Mouse (Mus musculus) spleen, adult 2 months (tissue): ENCODE results near the gene Ldlrad1. TPM values are rescaled to one million over a fixed set of nuclear protein-coding genes. Genes with fewer than 3 reads are reported as not detected.

Experiments used
- DNase-seq, 2 experiments: peaks; one replicate each; pipeline versions ENCODE4 v3.0.0 to v3.0.0-alpha.2; 2012 to 2021; ENCODE audit warnings: low spot score in 2 of 2, low read depth in 1 of 2
- H3K27ac ChIP-seq: fragments of 200-500 bp; 2 replicates; pipeline ENCODE4 v1.5.1; 2012; ENCODE audit warnings: low read length, inconsistent platforms; ENCODE audit not compliant: insufficient read depth
- H3K27me3 ChIP-seq: fragments of 200-500 bp; 2 replicates; pipeline ENCODE4 v1.6.1; 2012; ENCODE audit warnings: mild to moderate bottlenecking, moderate library complexity, low read length, inconsistent platforms; ENCODE audit not compliant: control insufficient read depth, insufficient read depth
- H3K36me3 ChIP-seq: fragments of 200-500 bp; 2 replicates; pipeline ENCODE4 v1.6.1; 2012; ENCODE audit warnings: mild to moderate bottlenecking, low read length, inconsistent platforms; ENCODE audit not compliant: control insufficient read depth, insufficient read depth
- H3K4me1 ChIP-seq: fragments of 200-500 bp; 2 replicates; pipeline ENCODE4 v1.6.1; 2011; ENCODE audit warnings: inconsistent platforms; ENCODE audit not compliant: control insufficient read depth, insufficient read depth, insufficient read length
- H3K4me3 ChIP-seq: fragments of 200-500 bp; 2 replicates; pipeline ENCODE4 v1.5.1; 2011; ENCODE audit warnings: mild to moderate bottlenecking, inconsistent platforms; ENCODE audit not compliant: insufficient read depth, insufficient read length; ENCODE audit errors: extremely low read depth
- CTCF ChIP-seq: fragments of 200-500 bp; IDR thresholded peaks from 2 replicates; pipeline ENCODE4 v1.5.1; 2011; ENCODE audit warnings: mild to moderate bottlenecking, inconsistent platforms; ENCODE audit not compliant: insufficient read depth, insufficient read length, insufficient replicate concordance; ENCODE audit errors: extremely low read depth
- POLR2A ChIP-seq: fragments of 200-500 bp; IDR thresholded peaks from 2 replicates; pipeline ENCODE4 v1.6.1; 2011; ENCODE audit warnings: low read depth, low read length, inconsistent platforms
- WGBS: fragments of 180-500 bp; shearing (Covaris S2); methylation state at CpG from one replicate; pipeline ENCODE4 v1.1.7; 2018; 5-methylcytosine and 5-hydroxymethylcytosine counted together
- polyA plus RNA-seq: library from polyadenylated mRNA; depleted of rRNA; stranded (reverse); fragments of >200 nt; gene quantifications from 2 replicates; pipeline ENCODE4 v1.2.3, GENCODE M21; 2012; rRNA removed

Gene Ldlrad1
- polyA plus RNA-seq, result 0.07 and 0.47 TPM in 2 replicates

- Histone ChIP-seq H3K4me1 (peaks cover 5% of the 10 kb centered on the region), H3K27me3 (no peaks in the 10 kb centered on the region), H3K4me3 (no peak within 1 kb of the TSS), H3K36me3 (peaks cover 11% of the 10 kb centered on the region), H3K27ac (no peak within 1 kb of the TSS)
- WGBS, result 96% methylated on average over 3 of the region's 3 CpGs
- TF ChIP-seq CTCF, result no peak
- DNase-seq, result no peak
Measured at GRCm38 (mm10) chr4:107208880-107209279, at the start of gene Ldlrad1. Gene Ldlrad1 (plus strand): TSS chr4:107209180.

DNA sequence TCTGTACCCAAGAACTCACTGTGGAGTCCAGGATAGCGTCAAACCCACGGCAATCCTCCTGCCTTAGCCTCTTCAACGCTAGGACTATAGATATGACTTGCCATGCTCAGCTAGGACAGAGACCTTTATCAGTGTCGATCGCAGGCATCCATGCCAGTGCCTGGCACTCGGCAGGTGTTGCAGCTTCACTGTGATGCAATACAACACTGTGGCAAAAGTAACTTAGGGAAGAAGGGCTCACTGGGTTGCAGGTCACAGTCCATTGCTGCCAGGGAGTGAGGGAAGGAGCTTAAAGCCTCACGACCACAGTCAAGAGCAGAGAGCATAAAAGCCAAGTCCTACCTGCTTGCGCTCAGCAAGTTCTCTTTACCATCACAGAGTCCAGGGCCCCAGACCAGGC, 48.8 kb upstream of the Ldlrad1 start:
- DNase-seq, result no peak
- H3K36me3 ChIP-seq, result peaks cover 9% of the 10 kb centered on the region

GRCm38 (mm10) chr4:107163341-107163740, 45.6 kb upstream of the Ldlrad1 start:
- no peak for TF ChIP-seq POLR2A
- no peak for TF ChIP-seq CTCF
- no peaks in the 10 kb centered on the region for H3K4me1 ChIP-seq
- no peak overlapping the region for H3K27ac ChIP-seq
- no peaks in the 10 kb centered on the region for H3K27me3 ChIP-seq
- no peak overlapping the region for H3K4me3 ChIP-seq
- DNase-seq, result no peak
- peaks cover 6% of the 10 kb centered on the region for H3K36me3 ChIP-seq
- WGBS, result 93% methylated on average over 10 of the region's 10 CpGs

More for the DNA sequence above, 48.8 kb upstream of the Ldlrad1 start:
- Histone ChIP-seq H3K27me3 (no peaks in the 10 kb centered on the region), H3K4me3 (no peak overlapping the region), H3K4me1 (no peaks in the 10 kb centered on the region), H3K27ac (no peak overlapping the region)
- TF ChIP-seq CTCF (no peak), POLR2A (no peak)
- WGBS, result 94% methylated on average over 8 of the region's 8 CpGs

DNA sequence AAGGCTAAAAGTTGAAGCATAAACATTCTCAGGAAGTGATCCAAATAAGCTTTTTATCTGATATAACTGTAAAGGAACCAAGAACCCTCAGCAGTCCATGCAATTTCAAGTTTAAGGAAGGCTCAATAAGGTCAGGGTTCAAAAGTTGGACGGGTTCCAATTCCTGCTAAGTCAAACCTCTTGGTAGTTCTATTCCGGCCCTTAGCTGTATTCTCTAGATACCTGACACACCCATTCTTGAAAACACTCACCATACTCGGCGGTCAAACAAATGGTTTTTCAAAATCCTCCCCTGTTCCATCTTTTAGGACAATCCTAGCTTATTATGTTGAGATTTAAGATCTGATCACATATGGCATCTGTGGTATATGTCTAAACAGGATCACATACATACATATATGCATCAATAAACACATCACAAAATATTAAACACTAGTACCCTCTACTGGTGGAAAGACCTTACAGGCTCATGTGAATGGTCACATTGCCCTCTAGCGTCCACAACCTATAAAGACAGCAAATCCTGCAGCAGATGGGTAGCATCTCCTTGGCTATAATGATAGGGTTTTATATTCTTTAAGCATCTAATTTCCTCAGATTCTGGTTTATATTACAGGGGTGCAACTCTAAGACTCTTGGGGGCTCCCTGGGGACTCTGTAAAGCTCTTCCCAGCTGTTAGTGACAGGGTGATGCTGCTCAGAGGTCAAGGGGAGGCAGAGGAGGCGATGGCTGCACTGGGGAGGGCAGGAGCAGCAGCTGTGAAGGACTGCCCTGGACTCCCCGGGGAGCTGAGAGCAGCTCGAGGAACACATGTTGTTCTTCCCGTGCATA, 45.0 kb upstream of the Ldlrad1 start:
- TF ChIP-seq CTCF, result peak; percentile 69; the same call in 1 of the 2 replicates
- no peak for TF ChIP-seq POLR2A
- no peaks in the 10 kb centered on the region for H3K27me3 ChIP-seq
- no peaks in the 10 kb centered on the region for H3K4me1 ChIP-seq
- peak; percentile 56 to 64 for DNase-seq
- 46% methylated on average over 9 of the region's 9 CpGs for WGBS
- no peak overlapping the region for H3K27ac ChIP-seq
- peaks cover 8% of the 10 kb centered on the region for H3K36me3 ChIP-seq
- no peak overlapping the region for H3K4me3 ChIP-seq

DNA sequence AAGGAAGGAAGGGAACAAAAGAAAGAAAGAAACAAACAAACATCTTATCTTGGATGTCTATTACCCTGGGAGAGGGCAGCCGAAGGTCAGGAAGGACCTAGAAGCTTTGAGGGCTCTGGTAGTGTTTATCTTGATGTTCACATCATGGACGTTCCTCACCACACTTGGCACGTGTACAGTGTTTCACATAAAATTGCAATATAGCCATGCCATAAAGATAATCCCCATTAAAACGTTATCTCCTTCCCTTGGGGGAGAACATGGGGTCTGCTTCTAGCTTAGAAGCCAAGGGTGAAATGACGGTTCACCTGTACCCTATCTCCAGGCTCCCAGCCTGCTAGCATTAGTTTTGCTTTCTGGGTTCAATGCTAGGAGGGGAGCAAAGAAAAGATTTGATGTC, 42.3 kb upstream of the Ldlrad1 start:
- no peak for DNase-seq
- Histone ChIP-seq H3K27me3 (no peaks in the 10 kb centered on the region), H3K4me1 (no peaks in the 10 kb centered on the region), H3K27ac (no peak overlapping the region), H3K4me3 (no peak overlapping the region), H3K36me3 (peaks cover 3% of the 10 kb centered on the region; the same call in 1 of the 2 replicates)
- WGBS, result 89% methylated on average over 5 of the region's 5 CpGs
- TF ChIP-seq POLR2A, result no peak

- Histone ChIP-seq H3K4me3 (no peak overlapping the region), H3K27me3 (no peaks in the 10 kb centered on the region), H3K36me3 (peaks cover 7% of the 10 kb centered on the region), H3K27ac (no peak overlapping the region), H3K4me1 (no peaks in the 10 kb centered on the region)
- TF ChIP-seq CTCF, result no peak
- TF ChIP-seq POLR2A, result no peak
- no peak for DNase-seq
- 80% methylated on average over 5 of the region's 5 CpGs for WGBS
Measured at GRCm38 (mm10) chr4:107167798-107168197, 41.2 kb upstream of the Ldlrad1 start.

DNA sequence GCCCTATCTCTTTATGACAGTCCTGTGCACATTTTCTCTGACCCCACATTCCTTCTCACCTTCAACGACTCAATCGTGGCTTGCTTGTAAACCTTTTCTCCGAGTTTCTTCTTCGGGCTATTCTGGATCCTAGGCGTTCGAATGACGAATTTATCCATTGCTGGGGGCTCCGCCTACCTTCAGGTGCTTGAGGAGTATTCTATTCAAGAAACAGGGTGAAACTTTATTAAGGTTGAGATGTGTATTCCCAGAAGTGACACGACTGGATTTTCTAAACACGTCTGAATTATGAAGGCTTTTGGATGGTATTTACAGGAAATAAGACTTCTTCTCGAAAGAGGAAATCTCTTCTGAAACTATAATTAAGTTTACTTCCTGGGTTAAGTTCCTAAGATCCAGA, 31.5 kb upstream of the Ldlrad1 start:
- Histone ChIP-seq H3K27me3 (no peaks in the 10 kb centered on the region), H3K27ac (peak overlapping the region; percentile 100), H3K36me3 (peaks cover 7% of the 10 kb centered on the region; the same call in 1 of the 2 replicates), H3K4me1 (peaks cover 12% of the 10 kb centered on the region), H3K4me3 (peak overlapping the region; percentile 92)
- TF ChIP-seq POLR2A (no peak), CTCF (no peak)
- no peak for DNase-seq
- 22% methylated on average over 11 of the region's 11 CpGs for WGBS
